13 mouse cellular contexts compared by ENCODE assay signal in genomic region chr3:87542481-87543215, GRCm38 (mm10). TPM values are rescaled to one million over a fixed set of nuclear protein-coding genes. Genes with fewer than 3 reads are reported as not detected.
DNase-seq lines count a peak whose midpoint lies in the region; ATAC-seq lines count a peak whose summit lies in the region.
"Had no signal": no experiment of that assay in that cellular context is flagged by ENCODE, and none has a peak within 500 bp of the region (broad histone marks: within the 10 kb centered on the region; RNA-seq: fewer than 3 reads in every experiment).

No protein-coding gene starts in this region.

- no peak overlapping the region for H3K27ac ChIP-seq in hindbrain, embryonic 11.5 days (ENCODE audit: low read depth, low read length)
- no peak overlapping the region for H3K27ac ChIP-seq in hindbrain, embryonic 12.5 days
- peak overlapping the region; percentile 43; the same call in 1 of the 2 replicates for H3K27ac ChIP-seq in limb, embryonic 10.5 days

- intact Hi-C loops in left cerebral cortex, postnatal 14 days (cut with DNase I): no loop called here
- intact Hi-C loops in left cerebral cortex, postnatal 10 days (cut with DNase I): no loop called here

- no peak overlapping the region for H3K9ac ChIP-seq in hindbrain, embryonic 11.5 days (ENCODE audit: low read depth, low read length)
- no peak overlapping the region for H3K9ac ChIP-seq in hindbrain, embryonic 12.5 days

- ATAC-seq in hindbrain, embryonic 11.5 days (ENCODE audit: low FRiP score): no peak
- ATAC-seq in hindbrain, embryonic 12.5 days (ENCODE audit: low FRiP score): no peak
- ATAC-seq: activated CD4-positive, CD25-positive, alpha-beta regulatory T cell, adult 4 months; forebrain, embryonic 16.5 days had no signal

- no peak overlapping the region for H3K4me3 ChIP-seq in hindbrain, embryonic 11.5 days (ENCODE audit: low read depth, low read length)
- no peak overlapping the region for H3K4me3 ChIP-seq in hindbrain, embryonic 12.5 days
- no peak overlapping the region for H3K4me3 ChIP-seq in limb, embryonic 10.5 days

- 40% methylated on average over 7 of the region's 7 CpGs for WGBS in hindbrain, embryonic 11.5 days
- WGBS in hindbrain, embryonic 12.5 days: 27% methylated on average over 7 of the region's 7 CpGs
- 80% methylated on average over 7 of the region's 7 CpGs for WGBS in limb, embryonic 10.5 days

- no peak overlapping the region for H3K4me2 ChIP-seq in hindbrain, embryonic 11.5 days (replicated peaks; ENCODE audit: low read depth, low read length)
- H3K4me2 ChIP-seq in hindbrain, embryonic 12.5 days (replicated peaks): no peak overlapping the region

- no peaks in the 10 kb centered on the region for H3K9me3 ChIP-seq in hindbrain, embryonic 11.5 days (ENCODE audit: control insufficient read depth, low read length)
- no peaks in the 10 kb centered on the region for H3K9me3 ChIP-seq in hindbrain, embryonic 12.5 days (replicated peaks)
- H3K9me3 ChIP-seq in limb, embryonic 10.5 days (replicated peaks): no peaks in the 10 kb centered on the region

- no peaks in the 10 kb centered on the region for H3K36me3 ChIP-seq in hindbrain, embryonic 11.5 days (ENCODE audit: control insufficient read depth, insufficient read depth, low read length)
- H3K36me3 ChIP-seq in hindbrain, embryonic 12.5 days: peaks cover 19% of the 10 kb centered on the region
- peaks cover 26% of the 10 kb centered on the region for H3K36me3 ChIP-seq in limb, embryonic 10.5 days

- peaks cover 8% of the 10 kb centered on the region; the same call in 1 of the 2 replicates for H3K4me1 ChIP-seq in hindbrain, embryonic 11.5 days (replicated peaks; ENCODE audit: control insufficient read depth, insufficient read depth, low read length)
- peaks cover 27% of the 10 kb centered on the region for H3K4me1 ChIP-seq in hindbrain, embryonic 12.5 days
- H3K4me1 ChIP-seq in limb, embryonic 10.5 days: peaks cover 21% of the 10 kb centered on the region

- no peaks in the 10 kb centered on the region for H3K27me3 ChIP-seq in hindbrain, embryonic 11.5 days (ENCODE audit: control insufficient read depth, insufficient read depth, low read length)
- 0 out of 2 replicates have a peak, but pooled peaks cover 3% of the 10 kb centered on the region for H3K27me3 ChIP-seq in hindbrain, embryonic 12.5 days
- H3K27me3 ChIP-seq in limb, embryonic 10.5 days (ENCODE audit: low read depth, poor library complexity, severe bottlenecking): no peaks in the 10 kb centered on the region
- H3K27me3 ChIP-seq: CH12.LX had no signal

- peak; percentile 37 for DNase-seq in hindbrain, embryonic 11.5 days (ENCODE audit: low spot score)
- peak; percentile 47 for DNase-seq in adipocyte (ENCODE audit: low spot score)
- peak; percentile 45 for DNase-seq in heart, adult 8-10 months (ENCODE audit: low spot score)
- no peak for DNase-seq in limb, embryonic 10.5 days (ENCODE audit: low spot score)
- no peak for DNase-seq in left cerebral cortex, postnatal 14 days (ENCODE audit: low spot score in 2 of 2)
- no peak for DNase-seq in left cerebral cortex, postnatal 10 days (ENCODE audit: extremely low spot score in 1 of 2, low spot score in 2 of 2)
- DNase-seq: kidney, adult 8-10 months; lung, adult 2 months; right cerebral cortex, adult 18-20 months had no signal

RNA-seq across cellular contexts. Expression of gene Etv3, which starts 17.4 kb away (rescaled TPM):
- polyA plus RNA-seq in hindbrain, embryonic 11.5 days (2014; fragmentation: Nextera tagmentation; extraction: Ambion mirVana): 7.9 and 8.4 TPM in 2 replicates
- 14.1 and 15.4 TPM in 2 replicates for polyA plus RNA-seq in hindbrain, embryonic 12.5 days (2016; fragmentation: Nextera tagmentation; extraction: Ambion mirVana)
- total RNA-seq in heart, adult 8-10 months (2022): 10 to 100 TPM; 16.8 to 20.4 (median 18.6) TPM
- 12.1 and 13.9 TPM in 2 replicates for polyA plus RNA-seq in limb, embryonic 10.5 days (2016; fragmentation: Nextera tagmentation; extraction: Ambion mirVana)
- 10 to 100 TPM; 16.8 to 18.7 TPM for total RNA-seq in left cerebral cortex, postnatal 14 days (2021)
- total RNA-seq in left cerebral cortex, postnatal 10 days (2021): 10 to 100 TPM; 14.7 to 15.7 TPM

Comparison
In these comparisons a context has a peak if more than half of its experiments do, and no peak if none do; other contexts are left out.
1. DNase-seq: peak in hindbrain, embryonic 11.5 days (single experiment), adipocyte (single experiment) and heart, adult 8-10 months (single experiment); none in limb, embryonic 10.5 days (single experiment), left cerebral cortex, postnatal 14 days (0 of 2) and left cerebral cortex, postnatal 10 days (0 of 2).